Mouse (Mus musculus) C2C12 (cell line): ENCODE measurements around the gene 1700122O11Rik. TPM values are rescaled to one million over a fixed set of nuclear protein-coding genes. Genes with fewer than 3 reads are reported as not detected.

Experiments
- H3K27me3 ChIP-seq: one replicate; pipeline ENCODE4 v1.6.1; 2011; ENCODE audit not compliant: control insufficient read depth, insufficient read depth, insufficient read length
- H3K36me3 ChIP-seq: one replicate; pipeline ENCODE4 v1.6.1; 2011; ENCODE audit not compliant: control insufficient read depth, insufficient read depth
- H3K4me3 ChIP-seq: one replicate; pipeline ENCODE4 v1.5.1; 2011; ENCODE audit warnings: mild to moderate bottlenecking, control low read depth; ENCODE audit not compliant: poor library complexity, insufficient read depth, severe bottlenecking
- H3K79me2 ChIP-seq: one replicate; pipeline ENCODE4 v1.6.1; 2011; ENCODE audit not compliant: control insufficient read depth, insufficient read depth
- H3K79me3 ChIP-seq: one replicate; pipeline ENCODE4 v1.6.1; 2011; ENCODE audit warnings: low read depth, control low read depth
- H3ac ChIP-seq: one replicate; pipeline ENCODE3; 2011; ENCODE audit warnings: low read depth; ENCODE audit not compliant: control insufficient read depth, insufficient read length
- CEBPB ChIP-seq: IDR thresholded peaks from one replicate; pipeline ENCODE4 v1.6.1; 2011; ENCODE audit warnings: low read depth, mild to moderate bottlenecking, control low read depth, moderate library complexity
- CTCF ChIP-seq: IDR thresholded peaks from one replicate; pipeline ENCODE4 v1.5.1; 2011; ENCODE audit not compliant: control insufficient read depth, insufficient read depth, insufficient read length
- FOSL1 ChIP-seq: IDR thresholded peaks from one replicate; pipeline ENCODE4 v1.8.0; 2011; ENCODE audit warnings: mild to moderate bottlenecking, low read length; ENCODE audit not compliant: poor library complexity, insufficient read depth, severe bottlenecking
- MAX ChIP-seq: IDR thresholded peaks from one replicate; pipeline ENCODE4 v1.6.1; 2011; ENCODE audit warnings: mild to moderate bottlenecking, control low read depth
- MYOD1 ChIP-seq: IDR thresholded peaks from one replicate; pipeline ENCODE4 v1.6.1; 2011; ENCODE audit warnings: low read depth; ENCODE audit not compliant: control insufficient read depth, insufficient read length
- MYOG ChIP-seq: IDR thresholded peaks from one replicate; pipeline ENCODE4 v1.6.1; 2011; ENCODE audit not compliant: control insufficient read depth, insufficient read length; ENCODE audit errors: extremely low read depth
- USF1 ChIP-seq: IDR thresholded peaks from one replicate; pipeline ENCODE4 v1.6.1; 2011; ENCODE audit warnings: low read depth, mild to moderate bottlenecking, control low read depth, moderate library complexity
- polyA plus RNA-seq: library from polyadenylated mRNA; unstranded; fragments of >200 nt; fragmentation: generic; extraction: Trizol; gene quantifications from one replicate; pipeline ENCODE4 v1.2.1, GENCODE M21; 2012; ENCODE audit warnings: missing spikeins

1700122O11Rik gene
- polyA plus RNA-seq, 1 experiment = not detected

GRCm38 (mm10) chr17:48019585-48019984 is 18.5 kb downstream of the 1700122O11Rik start:
- H3K79me3 ChIP-seq = no peaks in the 10 kb centered on the region
- no peak for TF ChIP-seq MAX
- TF ChIP-seq CEBPB = no peak
- TF ChIP-seq MYOD1 = no peak
- no peak for TF ChIP-seq USF1
- TF ChIP-seq MYOG = no peak
- no peak for TF ChIP-seq CTCF
- no peak for TF ChIP-seq FOSL1
- no peak overlapping the region for H3K4me3 ChIP-seq
- H3K36me3 ChIP-seq = no peaks in the 10 kb centered on the region
- no peaks in the 10 kb centered on the region for H3K79me2 ChIP-seq
- H3ac ChIP-seq = no peak overlapping the region
- peaks cover 18% of the 10 kb centered on the region for H3K27me3 ChIP-seq

DNA sequence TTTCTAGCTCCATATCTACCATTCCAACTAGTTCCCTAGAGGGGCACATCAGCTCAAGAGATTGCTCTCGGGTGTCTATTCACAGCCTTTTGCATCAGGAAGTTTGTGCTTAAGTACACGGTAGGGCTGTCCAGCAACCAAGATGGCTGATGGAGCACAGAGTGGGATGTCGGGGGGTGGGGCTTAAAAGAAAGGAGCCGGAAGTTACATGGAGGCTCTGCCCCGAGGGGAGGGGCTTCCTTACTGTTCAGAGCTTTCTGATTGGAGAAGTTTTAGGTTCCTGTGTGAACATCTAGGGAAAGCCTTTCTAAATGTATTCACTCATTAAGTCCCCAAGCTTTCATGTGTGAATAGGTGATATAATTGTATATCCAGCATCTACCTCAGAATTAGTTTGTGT is 21.5 kb downstream of the 1700122O11Rik start:
- Histone ChIP-seq H3K79me2 (no peaks in the 10 kb centered on the region), H3K79me3 (no peaks in the 10 kb centered on the region), H3K4me3 (no peak overlapping the region), H3K27me3 (peaks cover 3% of the 10 kb centered on the region), H3ac (no peak overlapping the region), H3K36me3 (no peaks in the 10 kb centered on the region)
- TF ChIP-seq MAX = no peak
- TF ChIP-seq FOSL1 = no peak
- no peak for TF ChIP-seq MYOG
- TF ChIP-seq MYOD1 = no peak
- no peak for TF ChIP-seq CEBPB
- no peak for TF ChIP-seq CTCF
- no peak for TF ChIP-seq USF1

DNA sequence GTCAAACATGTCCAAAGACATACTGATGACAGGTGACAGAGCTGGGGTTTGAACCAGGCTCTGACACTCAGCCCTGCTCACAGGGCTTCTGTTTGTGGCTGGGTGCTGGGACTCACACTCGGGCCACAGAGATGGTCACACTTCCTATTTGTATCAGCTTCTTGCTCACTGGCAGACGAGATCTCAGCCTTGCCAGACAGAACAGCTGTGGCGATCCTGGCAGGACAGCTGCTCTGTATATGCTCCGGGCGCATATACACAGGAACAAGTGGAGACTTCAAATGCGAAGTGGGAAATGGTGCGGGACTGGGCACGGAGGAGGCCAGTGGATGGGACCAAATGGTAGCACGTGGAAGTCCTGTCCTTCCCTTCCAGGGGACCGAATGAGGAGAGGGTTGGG is 25.5 kb downstream of the 1700122O11Rik start:
- H3K36me3 ChIP-seq = no peaks in the 10 kb centered on the region
- H3K27me3 ChIP-seq = no peaks in the 10 kb centered on the region
- TF ChIP-seq CEBPB (no peak), FOSL1 (no peak), MYOD1 (no peak)
- no peaks in the 10 kb centered on the region for H3K79me3 ChIP-seq
- no peaks in the 10 kb centered on the region for H3K79me2 ChIP-seq
- H3K4me3 ChIP-seq = no peak overlapping the region
- no peak overlapping the region for H3ac ChIP-seq

DNA sequence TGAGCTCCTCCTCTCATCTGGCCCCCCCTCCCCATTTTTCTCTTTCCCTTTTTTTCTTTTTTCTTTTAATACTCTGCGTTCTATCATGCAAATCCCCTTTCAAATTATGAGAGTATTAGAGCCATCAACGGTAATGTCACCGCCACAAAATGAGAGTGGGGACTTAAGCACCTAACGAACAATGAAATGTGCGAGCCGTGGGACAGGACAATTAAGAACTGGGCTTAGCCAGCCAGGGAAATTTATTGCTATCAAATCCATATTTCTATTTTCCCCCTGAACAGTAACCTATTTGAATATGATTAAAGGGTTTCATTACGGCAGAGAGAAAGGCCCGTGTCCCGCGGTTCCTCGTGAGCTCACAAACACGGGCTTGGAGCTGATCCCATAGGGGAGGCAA is 27.0 kb downstream of the 1700122O11Rik start:
- TF ChIP-seq MYOG (no peak), CTCF (no peak), FOSL1 (no peak), MAX (no peak), USF1 (no peak), CEBPB (no peak), MYOD1 (no peak)
- no peak overlapping the region for H3ac ChIP-seq
- no peaks in the 10 kb centered on the region for H3K27me3 ChIP-seq
- no peaks in the 10 kb centered on the region for H3K79me3 ChIP-seq
- H3K79me2 ChIP-seq = no peaks in the 10 kb centered on the region
- H3K36me3 ChIP-seq = no peaks in the 10 kb centered on the region
- H3K4me3 ChIP-seq = no peak overlapping the region

DNA sequence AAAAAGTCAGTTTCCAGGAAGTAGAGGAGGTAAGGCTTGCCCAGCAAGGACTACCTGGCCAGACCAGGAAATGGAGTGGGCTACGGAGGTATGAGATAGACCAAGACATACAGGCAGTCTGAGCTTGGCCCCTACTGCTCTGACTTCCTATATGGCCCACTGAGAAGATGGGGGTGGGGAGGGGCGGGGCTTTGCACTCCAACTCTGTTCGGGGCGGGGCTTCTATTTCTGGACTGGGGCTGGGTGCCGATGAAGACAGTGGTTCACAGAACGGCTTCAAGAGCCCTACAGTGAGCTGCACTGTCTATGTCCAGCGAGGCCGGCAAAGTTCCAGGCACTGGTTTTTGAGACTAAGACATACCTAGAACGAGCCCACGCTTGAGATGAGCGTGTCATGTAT is 27.8 kb downstream of the 1700122O11Rik start:
- no peak for TF ChIP-seq CEBPB
- no peak for TF ChIP-seq MYOD1
- TF ChIP-seq MAX = no peak
- TF ChIP-seq CTCF = no peak
- TF ChIP-seq FOSL1 = no peak
- no peak for TF ChIP-seq MYOG
- TF ChIP-seq USF1 = no peak
- H3ac ChIP-seq = no peak overlapping the region
- no peaks in the 10 kb centered on the region for H3K36me3 ChIP-seq
- no peaks in the 10 kb centered on the region for H3K79me3 ChIP-seq
- no peaks in the 10 kb centered on the region for H3K27me3 ChIP-seq
- H3K4me3 ChIP-seq = no peak overlapping the region
- H3K79me2 ChIP-seq = no peaks in the 10 kb centered on the region

- no peaks in the 10 kb centered on the region for H3K79me3 ChIP-seq
- H3K79me2 ChIP-seq = no peaks in the 10 kb centered on the region
- TF ChIP-seq CTCF (no peak), MYOD1 (no peak), MYOG (no peak), USF1 (no peak), FOSL1 (no peak), MAX (no peak), CEBPB (no peak)
- H3K4me3 ChIP-seq = no peak overlapping the region
- no peaks in the 10 kb centered on the region for H3K36me3 ChIP-seq
- no peak overlapping the region for H3ac ChIP-seq
- no peaks in the 10 kb centered on the region for H3K27me3 ChIP-seq
These were observed 32.3 kb downstream of the 1700122O11Rik start for GRCm38 (mm10) chr17:48005816-48006215.
